Mouse (Mus musculus) common myeloid progenitor, adult 5-6 weeks (primary cell): ENCODE results near the gene Prkaa1. TPM values are rescaled to one million over a fixed set of nuclear protein-coding genes. Genes with fewer than 3 reads are reported as not detected.
A peak's percentile ranks its signal among the peaks of the same experiment; 100 is the strongest.
"Not testable (repeated sequence)": the region's sequence is repeated elsewhere in the genome, so short reads cannot be mapped to it uniquely, and the experiment has no call there.

Experiments
- ATAC-seq: replicated peaks from 2 replicates; pipeline ENCODE4 v1.8.0; 2016; ENCODE audit warnings: low read depth, mild to moderate bottlenecking, moderate TSS enrichment, inconsistent platforms; ENCODE audit not compliant: poor library complexity, severe bottlenecking
- total RNA-seq: library from RNA; stranded (forward); fragments of 200-1000, 187-1606 nt; gene quantifications from 2 replicates; pipeline ENCODE4 v1.2.3, GENCODE M21; 2017

The Prkaa1 gene
- total RNA-seq, 1 experiment from 2014 or later, result 39.9 TPM

DNA sequence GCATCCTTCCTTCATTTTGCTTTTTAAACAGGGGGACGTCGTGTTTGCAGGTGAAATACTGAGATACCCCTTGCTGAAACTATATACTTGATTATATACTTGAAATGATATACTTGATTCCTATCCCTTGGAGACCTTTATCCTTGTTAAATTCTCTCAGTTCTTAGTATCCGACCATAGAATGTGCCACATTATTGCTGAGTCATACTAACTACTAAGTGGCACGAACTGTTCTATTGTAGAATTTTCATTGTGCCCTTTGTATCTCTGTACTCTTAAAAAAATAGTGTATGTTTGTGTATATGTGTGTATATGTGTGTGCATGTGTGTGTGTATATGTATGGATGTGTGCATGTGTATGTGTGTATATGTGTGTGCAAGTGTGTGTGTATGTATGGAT lies 12.7 kb downstream of the Prkaa1 start:
- ATAC-seq, result 0 out of 2 replicates have a peak, but pooled peaks have one; percentile 45

DNA sequence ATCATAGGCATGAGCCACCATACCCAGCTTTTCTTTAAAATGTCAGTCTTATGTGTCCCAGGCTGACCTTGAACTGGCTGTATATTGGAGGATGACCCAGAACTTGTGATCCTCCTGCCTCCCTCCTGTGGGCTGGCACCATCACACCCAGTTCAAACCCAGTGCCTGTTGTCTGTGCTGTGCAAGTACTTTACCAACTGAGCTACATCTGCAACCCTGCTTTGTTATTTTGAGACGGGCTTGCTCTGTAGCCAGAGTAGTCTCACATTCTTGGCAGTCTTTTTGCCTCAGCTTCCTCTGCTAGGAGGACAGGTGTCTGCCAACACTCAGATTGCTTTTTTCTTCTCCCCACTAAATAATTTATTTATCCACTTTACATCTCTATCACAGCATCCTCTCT lies 13.7 kb downstream of the Prkaa1 start:
- ATAC-seq, result no peak

DNA sequence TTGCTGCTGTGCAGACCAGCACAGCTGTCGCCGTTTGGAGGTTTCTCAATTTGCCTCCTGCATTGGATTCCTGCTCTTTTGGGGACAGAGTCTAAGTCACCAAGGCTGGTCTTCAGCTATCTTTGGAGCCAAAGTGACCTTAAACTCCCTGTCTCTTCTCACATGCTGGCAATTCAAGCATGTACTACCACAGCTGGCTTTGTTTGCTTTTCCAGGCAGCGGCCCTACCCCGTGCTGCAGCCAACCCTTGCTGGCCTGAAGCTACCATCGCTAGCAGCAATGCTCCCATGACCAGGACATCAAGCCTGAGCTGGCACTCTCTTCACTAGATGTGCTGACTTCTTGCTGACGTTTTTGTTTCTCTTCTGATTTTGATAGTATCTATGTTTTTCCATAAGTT lies 15.2 kb downstream of the Prkaa1 start:
- ATAC-seq, result no peak

DNA sequence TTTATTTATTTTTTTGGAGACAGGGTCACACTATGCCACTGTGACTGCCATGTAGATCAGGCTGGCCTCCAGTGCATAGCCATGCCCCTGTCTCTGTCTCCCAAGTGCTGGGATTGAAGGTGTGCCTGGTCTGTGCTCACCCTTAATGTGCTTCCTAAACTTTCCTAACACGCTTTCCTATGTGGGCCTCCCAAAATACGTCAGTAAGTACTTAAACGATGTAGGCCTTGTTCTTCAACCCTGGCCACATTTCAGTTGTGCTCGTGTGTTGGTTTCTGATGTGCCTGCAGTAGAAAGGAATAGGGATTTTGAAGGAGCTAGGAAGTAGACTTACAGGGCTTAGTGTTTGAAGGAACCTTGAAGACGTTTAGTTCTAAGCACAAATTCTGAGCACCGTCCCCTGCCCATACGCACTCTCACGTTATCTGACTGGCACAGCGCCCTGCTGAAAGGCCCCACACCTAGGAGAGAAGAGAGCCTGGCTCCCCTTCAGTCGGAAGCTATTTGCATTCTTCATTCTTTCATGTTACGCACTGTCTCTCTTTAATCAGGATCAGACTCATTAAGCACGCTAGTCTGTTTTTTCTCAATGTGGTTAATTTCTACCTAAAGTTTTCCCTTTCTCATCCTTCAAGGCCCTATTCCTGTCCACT lies 21.6 kb downstream of the Prkaa1 start:
- ATAC-seq, result no peak

DNA sequence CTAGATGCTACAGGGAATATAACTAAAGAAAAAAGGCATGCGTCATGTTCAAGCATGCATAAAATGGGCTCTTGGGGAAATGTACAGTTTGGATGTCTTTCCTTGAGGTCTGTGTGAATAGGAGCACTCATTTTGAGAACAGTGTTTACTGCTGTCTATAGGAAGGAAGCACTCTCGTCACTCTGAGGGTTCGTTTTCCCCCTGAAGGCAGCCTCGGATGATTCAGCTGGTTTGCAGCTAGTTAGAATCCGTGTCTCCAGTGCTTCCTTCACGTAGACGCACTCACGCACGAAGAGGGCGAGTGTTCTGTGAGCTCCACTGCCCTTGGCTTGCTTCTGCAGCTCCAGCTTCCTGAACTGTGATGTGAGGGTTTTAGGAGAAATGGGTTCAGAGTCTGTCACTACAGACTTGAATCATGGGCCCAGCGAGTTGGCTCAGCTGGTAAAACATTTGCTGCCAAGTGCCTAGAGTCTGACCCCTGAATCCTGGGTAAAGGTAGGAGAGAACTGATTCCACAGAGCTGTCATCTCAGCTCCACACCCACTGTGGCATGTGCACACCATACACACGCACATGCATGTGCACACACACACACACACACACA lies 29.7 kb downstream of the Prkaa1 start:
- peak; percentile 89 for ATAC-seq

DNA sequence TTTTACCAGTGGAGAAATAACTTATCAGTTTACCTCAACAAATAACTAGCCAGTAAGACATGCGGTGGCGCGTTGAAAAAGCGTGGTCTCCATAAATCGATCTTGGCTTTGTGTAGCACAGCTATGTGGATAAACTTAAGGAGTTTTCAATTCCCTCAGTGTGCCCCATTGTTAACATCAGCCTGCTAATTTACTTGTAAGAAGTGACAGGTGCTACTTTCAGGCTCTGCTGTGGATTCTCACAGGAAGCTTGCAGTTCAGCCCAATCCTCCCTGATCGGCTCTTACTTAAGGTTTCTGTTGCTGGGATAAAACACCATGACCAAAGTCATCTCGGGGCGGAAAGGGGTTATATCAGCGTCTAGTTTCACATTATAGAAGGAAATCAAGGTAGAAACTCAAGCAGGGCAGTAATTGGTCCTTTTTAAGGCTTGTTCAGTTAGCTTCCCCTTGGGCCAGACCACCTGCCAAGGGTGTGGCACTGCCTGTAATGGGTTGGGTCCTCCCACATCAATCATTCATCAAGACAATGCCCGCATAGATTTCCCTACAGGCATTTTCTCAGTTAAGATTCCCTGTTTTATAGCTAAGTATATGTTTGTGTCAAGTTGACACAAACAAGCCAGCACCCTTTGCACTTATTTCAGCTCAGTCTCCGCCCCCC lies 41.1 kb downstream of the Prkaa1 start:
- peak; percentile 21; the same call in 1 of the 2 replicates for ATAC-seq

DNA sequence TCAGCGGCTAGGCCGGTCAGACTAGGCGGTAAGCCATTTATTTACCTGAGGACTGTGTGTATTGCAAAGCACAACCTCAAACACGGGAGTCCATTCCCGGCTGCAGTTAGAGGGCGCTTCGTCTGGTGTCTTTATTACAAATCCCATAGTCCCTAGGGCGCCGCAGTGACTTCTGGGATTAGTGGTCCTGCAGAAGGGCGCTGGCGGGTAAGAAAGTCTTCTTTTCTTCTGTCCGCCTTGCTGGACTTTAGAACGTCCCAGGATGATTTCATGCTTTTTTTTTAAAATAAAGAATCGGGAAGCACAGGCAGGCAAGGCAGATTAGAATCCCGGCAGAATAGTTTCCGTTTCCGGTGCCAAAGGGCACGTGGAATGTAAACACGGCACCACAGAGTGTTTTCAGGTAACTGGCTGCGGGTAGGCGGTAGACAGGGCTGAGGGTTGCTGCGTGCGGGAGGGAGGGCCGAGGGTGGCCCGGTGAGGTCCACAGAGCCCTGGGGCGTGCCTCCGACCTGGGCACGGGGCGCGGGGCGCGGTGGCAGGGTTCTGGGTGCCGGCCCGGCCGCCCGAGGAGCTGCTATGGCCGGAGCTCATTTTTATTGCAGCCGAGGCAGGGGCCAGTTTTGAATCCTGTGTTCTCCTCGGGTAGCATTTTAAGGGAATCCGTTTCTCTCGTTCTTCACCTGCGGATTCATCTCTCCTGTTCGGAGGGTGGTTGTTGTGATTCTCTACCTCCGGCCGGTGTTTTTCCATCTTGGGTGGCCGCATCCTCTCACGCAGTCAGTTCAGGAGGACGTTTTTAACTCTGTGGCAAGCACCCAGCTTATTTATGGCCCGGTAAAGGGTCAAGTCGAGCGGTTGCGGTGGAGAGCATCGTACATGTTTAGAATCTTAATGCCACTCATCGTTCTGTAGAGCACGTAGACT lies 42.0 kb downstream of the Prkaa1 start, which contains the start of gene Ttc33:
TSS of gene Ttc33 (plus strand) at position 160 of the 927 bp plus-strand sequence.
- ATAC-seq, result peak; percentile 62

DNA sequence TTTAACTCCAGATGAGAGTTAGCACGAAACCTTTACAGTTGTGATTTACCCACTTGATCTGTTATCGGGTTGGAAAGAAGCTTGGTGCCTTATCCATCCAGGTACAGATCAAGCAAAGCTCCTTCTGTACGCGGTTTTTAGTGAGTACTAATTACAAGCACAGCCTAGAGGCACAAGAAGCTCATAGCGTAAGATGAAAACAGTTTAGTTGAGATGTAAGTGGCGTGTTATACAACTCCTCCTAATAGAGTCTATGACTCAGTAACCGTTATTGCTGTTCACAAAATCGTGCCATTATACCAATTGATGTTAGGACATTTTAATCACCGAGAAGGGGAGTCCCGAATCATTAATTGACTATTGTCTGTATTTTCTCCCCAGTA lies 42.6 kb downstream of the Prkaa1 start:
- no peak for ATAC-seq

DNA sequence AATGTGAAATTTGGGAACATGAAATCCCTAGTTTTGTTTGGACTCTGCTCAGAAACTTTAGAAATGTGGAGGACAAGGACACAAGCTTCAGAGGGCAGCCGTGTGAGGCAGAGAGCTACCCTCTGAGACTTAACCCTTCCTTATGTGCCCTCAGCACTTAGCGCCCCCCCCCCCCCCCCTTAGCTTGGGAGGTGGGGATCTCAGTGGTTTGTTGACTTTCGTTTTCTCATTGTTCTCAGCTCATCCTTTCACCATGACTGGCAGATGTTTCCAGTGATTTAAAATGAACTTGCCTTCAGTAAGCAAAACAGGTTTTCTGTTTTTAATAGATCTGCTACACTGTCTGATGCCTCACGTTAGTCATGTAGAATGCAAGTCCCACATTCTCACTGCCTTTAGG lies 43.5 kb downstream of the Prkaa1 start:
- no peak for ATAC-seq

DNA sequence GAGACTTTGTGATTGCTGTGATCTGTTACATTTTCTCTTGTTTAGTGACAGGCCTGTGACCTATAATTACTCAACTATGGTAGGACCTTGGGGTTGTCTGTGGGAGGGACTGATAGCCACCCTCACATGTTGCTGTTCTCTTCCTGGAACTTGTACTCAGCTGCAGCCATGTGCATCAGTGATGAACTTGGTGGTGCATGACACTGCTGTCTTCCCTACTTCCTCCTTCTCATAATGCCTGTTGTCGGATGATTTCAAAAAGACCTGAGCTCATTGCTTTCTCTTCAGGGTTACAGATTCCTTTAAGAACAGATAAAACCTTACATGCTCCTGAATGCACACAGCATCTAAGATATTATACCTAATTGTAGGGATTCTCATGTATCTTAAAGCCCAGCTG lies 44.4 kb downstream of the Prkaa1 start:
- peak; percentile 76 for ATAC-seq

DNA sequence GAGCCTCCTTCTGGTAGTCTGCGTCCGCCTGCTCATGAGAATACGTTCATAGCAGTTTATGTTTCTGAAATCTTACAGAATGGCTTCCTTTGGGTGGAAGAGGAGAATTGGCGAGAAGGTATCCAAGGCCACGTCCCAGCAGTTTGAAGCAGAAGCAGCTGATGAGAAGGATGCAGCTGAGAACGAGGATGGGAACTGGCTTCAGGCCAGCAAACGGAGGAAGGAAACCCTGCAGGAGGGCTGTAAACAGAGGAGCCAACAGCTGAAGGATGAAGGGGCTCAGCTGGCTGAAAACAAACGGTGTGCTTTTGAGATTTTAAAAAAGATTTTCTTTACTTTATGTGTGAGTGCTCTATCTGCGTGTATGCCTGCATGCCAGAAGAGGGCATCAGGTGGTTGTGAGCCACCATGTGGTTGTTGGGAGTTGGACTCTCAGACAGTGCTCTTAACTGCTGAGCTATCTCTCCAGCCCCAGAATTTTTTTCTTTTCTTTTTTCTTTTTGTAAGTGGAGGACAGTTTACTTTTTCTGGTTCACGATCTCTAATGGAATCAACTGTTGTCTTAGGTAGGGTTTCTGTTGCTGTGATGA lies 45.9 kb downstream of the Prkaa1 start:
- ATAC-seq, result no peak

DNA sequence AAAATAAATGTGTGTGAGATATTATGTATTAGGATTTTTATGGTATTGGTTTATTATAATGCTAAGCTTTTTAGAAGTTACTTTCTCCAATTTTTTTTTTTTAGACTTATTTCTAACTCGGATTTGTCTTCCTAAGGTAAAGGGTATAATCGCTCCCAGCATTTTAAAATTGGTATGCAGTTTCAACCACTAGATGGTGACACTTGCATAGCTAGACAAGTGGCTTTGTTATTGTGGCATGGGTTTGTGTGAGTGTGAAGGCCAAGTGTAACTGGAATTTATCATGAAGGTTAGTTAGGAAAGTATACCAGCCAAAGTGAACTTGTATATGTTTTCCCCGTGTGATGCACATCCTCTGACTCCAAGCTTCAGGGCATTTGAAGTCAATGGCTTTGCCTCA lies 50.2 kb downstream of the Prkaa1 start:
- ATAC-seq, result no peak; the same call in 1 of the 2 replicates

DNA sequence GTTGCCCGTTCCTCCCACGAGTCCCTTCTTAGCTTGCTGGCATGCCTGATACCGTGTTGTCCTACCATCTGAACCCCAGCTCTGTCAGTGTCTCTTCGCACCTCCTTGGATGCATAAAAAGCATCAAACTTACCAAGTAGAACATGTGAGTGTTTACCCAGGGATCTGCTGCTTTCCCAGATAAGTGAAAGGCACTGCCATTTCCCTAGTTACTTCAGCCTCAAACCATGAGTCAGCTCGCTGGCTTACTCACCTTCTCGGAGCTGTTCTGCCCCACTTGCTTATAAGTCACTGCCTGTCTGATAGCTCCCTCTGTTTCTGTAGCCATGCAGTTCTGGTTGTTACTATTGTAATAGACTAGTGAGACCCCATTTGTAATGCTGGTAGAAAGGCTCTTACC lies 50.8 kb downstream of the Prkaa1 start:
- no peak for ATAC-seq

DNA sequence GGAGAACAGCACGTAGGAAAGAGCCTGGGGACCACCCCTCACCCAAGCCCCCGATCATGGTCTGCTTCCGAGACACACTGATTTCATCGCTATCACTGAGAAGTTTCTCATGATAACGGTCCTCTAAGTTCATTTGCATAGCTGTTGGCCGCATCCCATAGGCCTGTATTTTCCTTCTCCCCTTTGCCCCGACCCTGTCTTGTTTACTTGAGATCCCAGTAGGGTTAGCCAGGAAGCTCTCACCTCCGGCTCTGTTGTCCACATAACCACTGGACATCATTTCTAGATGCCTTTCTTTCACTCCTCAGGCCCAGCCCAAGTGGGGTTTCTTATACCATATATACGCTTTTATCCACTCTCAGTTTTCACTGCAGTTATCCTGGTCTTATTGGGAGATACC lies 51.3 kb downstream of the Prkaa1 start:
- no peak for ATAC-seq

DNA sequence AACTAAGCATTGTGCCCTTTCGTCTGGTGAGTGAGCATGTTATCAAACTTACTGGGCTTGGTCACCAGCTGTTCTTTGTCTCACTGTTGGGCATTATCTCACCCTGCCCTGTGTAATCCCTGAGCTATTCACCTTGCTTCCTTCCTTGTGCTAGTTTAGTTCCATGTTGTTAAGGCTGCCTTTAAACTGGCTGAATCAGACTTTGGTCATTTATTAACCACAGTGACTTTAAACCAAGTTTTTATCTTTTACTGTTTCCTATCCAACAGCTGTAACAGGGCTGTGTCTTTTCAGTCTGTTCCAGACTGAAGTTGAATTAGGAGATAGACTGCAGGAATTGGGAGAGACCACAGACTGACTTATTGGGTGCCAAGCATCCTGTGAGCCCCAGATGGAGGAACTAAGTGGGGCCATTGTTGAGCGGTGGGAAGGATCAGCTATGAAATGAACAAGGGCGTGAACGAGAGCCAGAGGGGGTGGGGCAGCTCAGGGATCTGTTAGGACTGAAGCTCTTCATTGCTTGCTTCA lies 52.4 kb downstream of the Prkaa1 start:
- peak; percentile 88 for ATAC-seq

DNA sequence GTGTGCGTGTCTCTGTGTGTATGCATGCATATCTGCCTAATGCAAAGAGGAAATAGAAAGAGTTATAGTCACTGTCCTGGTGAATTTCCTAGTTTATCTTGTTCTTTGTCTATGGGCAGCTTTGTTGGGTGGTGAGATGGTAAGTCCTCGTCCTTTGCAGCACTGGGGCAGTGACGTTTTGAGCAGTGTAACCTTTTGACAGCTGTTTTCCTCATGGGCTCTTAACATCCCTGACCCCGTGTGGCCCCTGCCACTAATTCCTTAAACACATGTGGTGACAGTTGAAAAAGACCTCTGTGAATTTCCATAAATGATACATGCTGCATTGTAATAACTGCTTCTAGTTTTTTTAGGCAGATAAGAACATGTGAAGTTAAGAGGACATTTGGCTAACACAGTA lies 53.0 kb downstream of the Prkaa1 start:
- no peak for ATAC-seq

DNA sequence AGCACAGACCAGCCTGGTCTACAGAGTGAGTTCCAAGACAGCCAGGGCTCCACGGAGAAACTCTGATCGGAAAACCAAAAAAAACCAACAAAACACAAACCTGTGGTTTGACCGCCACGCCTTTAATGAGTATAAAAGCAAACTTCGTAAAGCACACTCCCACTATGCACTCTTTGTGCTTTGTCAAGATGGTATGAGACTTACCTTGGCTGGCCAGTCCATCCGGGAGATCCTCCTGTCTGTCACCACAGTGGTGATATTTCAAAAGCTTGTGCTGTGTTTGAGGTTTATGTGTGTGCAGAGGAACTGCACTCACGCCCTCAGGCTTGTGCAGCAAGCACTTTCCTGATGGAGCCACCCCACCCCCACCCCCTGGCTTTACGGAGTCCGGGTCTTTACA lies 61.6 kb downstream of the Prkaa1 start:
- ATAC-seq, result no peak

DNA sequence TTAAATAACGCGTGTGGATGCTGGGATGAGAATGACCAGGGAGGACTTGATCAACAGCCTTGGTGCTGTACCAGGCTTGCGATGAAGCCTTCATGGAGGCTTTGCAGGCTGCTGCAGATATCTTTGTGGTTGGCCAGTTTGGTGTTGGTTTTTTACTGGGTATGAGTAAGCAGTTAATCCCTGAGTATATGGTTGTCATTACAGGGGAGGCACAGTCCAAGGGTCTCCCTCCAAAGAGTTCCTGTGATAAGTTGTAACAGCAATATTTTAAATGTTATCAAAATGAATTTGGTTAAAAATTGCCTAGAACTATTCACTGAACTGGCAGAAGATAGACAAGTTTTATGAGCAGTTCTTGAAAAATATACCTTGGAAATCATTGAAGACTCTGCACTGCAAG lies 65.5 kb downstream of the Prkaa1 start:
- ATAC-seq, result 0 out of 2 replicates have a peak, but pooled peaks have one; percentile 36

DNA sequence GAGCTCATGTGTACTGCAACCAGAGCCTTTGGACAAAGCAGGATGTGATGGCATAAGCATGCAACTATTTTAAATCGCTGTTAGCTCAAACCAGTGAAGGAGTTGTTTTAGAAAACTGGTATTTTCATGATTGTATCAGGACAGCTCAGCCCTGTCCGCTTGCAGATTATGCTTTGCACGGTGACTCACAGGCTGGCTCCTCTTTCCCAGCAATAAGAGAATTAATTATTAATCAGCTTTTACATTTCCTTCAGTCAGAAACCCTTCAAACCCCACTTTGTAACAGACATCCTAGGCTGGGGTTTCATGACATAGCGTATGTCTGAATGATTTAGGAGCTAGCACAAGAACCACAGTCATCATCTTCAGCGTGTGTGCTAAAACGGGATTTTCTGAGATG lies 76.8 kb downstream of the Prkaa1 start:
- no peak for ATAC-seq

DNA sequence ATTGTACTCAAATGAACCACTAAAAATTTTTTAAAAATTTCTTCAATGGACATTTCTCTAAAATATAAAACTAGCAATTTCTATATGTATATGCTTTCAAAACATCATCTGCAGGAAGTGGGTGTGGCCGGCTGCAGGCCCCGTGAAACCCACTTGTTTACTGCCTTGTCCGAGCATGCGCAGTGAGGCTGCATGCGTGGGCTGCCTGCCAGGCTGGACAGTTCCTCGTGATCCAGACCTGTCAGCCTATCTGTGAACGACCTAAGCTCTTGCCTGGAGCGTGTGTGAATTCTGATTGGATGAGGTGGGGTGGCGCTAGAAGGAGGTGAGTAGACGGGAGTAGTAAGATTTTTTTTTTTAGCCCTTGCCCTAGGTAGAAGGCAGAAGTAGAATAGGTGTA lies 87.1 kb downstream of the Prkaa1 start:
- ATAC-seq, result not testable (repeated sequence)
